Mouse (Mus musculus) midbrain, embryonic 15.5 days (tissue): ENCODE results near the gene Acat1. TPM values are rescaled to one million over a fixed set of nuclear protein-coding genes. Genes with fewer than 3 reads are reported as not detected.

ENCODE experiments used
- ATAC-seq: fragments of 200-750 bp; cut with Nextera tagmentation; replicated peaks from 2 replicates; pipeline ENCODE4 v1.8.0; 2017; ENCODE audit warnings: moderate TSS enrichment
- H3K27ac ChIP-seq: fragments of 300-500 bp; sonication (generic); 2 replicates; pipeline ENCODE4 v1.5.1; 2015; ENCODE audit warnings: mild to moderate bottlenecking, inconsistent platforms
- H3K27me3 ChIP-seq: fragments of 300-500 bp; sonication (generic); replicated peaks from 2 replicates; pipeline ENCODE4 v1.6.1; 2015; ENCODE audit warnings: inconsistent platforms
- H3K36me3 ChIP-seq: fragments of 300-500 bp; sonication (generic); replicated peaks from 2 replicates; pipeline ENCODE4 v1.6.1; 2015; ENCODE audit warnings: inconsistent platforms
- H3K4me1 ChIP-seq: fragments of 300-500 bp; sonication (generic); 2 replicates; pipeline ENCODE4 v1.6.1; 2015; ENCODE audit warnings: inconsistent platforms
- H3K4me2 ChIP-seq: fragments of 300-500 bp; sonication (generic); 2 replicates; pipeline ENCODE4 v1.6.1; 2015; ENCODE audit warnings: inconsistent platforms, mild to moderate bottlenecking, moderate library complexity
- H3K4me3 ChIP-seq: fragments of 300-500 bp; sonication (generic); 2 replicates; pipeline ENCODE4 v1.5.1; 2015; ENCODE audit warnings: mild to moderate bottlenecking, inconsistent platforms
- H3K9ac ChIP-seq: fragments of 300-500 bp; sonication (generic); 2 replicates; pipeline ENCODE4 v1.6.1; 2015; ENCODE audit warnings: mild to moderate bottlenecking, inconsistent platforms
- H3K9me3 ChIP-seq: fragments of 300-500 bp; sonication (generic); 2 replicates; pipeline ENCODE4 v1.6.1; 2016; ENCODE audit warnings: inconsistent platforms
- WGBS: fragments of 180-500 bp; shearing (Covaris S2); methylation state at CpG from one replicate; pipeline ENCODE4 v1.1.7; 2015; ENCODE audit warnings: mixed read lengths; 5-methylcytosine and 5-hydroxymethylcytosine counted together
- polyA plus RNA-seq: library from polyadenylated mRNA; unstranded; fragments of >200 nt; fragmentation: Nextera tagmentation; extraction: Ambion mirVana; gene quantifications from 2 replicates; pipeline ENCODE4 v1.2.1, GENCODE M21; 2015

Acat1 gene
- 137 and 138 TPM in 2 replicates for polyA plus RNA-seq

DNA sequence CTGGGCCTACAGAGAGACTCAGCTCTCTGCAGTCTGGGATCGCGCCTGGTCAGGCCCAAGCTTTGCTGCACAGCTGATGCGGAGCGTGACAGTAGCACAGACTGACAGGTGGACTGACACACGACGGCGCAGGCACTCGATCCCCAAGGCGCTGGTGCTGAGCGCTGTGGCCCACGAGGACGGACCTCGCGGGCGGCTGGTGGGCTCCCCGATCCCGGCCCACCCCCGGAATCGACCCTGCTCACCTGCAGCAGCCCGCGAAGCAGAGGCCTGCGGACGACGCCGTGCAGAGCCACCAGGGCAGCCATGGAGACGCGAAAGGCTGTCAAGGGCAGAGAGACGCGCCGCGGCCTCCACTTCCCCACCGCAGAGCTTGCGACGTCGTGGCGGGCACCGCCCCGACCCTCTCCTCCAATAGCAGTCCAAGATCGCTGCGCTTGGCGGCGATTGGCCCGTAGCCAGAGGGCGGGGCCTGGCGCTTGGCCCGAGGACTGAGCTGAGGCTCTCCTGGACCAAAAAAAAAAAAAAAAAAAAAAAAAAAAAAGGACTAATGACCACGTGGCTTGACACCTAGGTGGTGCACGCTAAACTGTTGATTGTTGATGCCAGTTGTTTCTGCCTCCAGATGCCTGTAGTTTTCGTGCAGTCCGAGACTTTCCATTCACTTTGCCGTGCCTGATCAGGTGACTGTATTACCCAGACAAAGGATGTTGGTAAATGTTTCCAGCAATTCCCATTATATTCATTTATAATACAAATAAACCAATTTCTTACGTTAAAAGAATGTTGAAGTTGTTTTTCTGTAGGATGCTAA lies at the start of gene Acat1:
TSS of gene Acat1 (minus strand) at position 415 of the 814 bp plus-strand sequence.
- no peaks in the 10 kb centered on the region for H3K9me3 ChIP-seq
- peaks cover 18% of the 10 kb centered on the region for H3K4me1 ChIP-seq
- peak within 1 kb of the TSS; percentile 92 for H3K9ac ChIP-seq
- H3K4me3 ChIP-seq = peak within 1 kb of the TSS; percentile 95
- WGBS = 3% methylated on average over 52 of the region's 52 CpGs
- no peaks in the 10 kb centered on the region for H3K36me3 ChIP-seq
- no peaks in the 10 kb centered on the region for H3K27me3 ChIP-seq
- peak within 1 kb of the TSS; percentile 84 for H3K27ac ChIP-seq
- H3K4me2 ChIP-seq = peak within 1 kb of the TSS; percentile 90
- ATAC-seq = peak; percentile 99

DNA sequence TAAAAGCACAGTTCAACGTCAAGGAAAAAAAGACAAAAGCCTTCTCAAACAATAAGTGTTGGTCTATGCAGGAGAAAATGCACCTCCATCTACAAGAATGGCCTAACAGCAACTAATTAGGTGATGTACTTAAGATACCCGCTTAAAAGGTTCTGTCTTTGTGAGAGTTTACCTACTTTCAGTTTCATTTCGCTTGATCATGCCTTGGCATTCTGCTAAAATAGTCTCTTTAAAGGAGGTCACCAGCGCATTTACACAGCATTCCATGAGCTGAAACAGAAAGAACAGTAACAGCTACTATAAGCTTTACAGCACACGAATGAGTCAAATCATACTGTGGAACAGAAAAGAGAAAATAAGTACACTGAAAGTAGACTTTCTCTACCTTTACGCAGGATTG lies 24.6 kb upstream of the Acat1 start:
- Histone ChIP-seq H3K9me3 (no peaks in the 10 kb centered on the region), H3K9ac (no peak overlapping the region), H3K27ac (no peak overlapping the region), H3K4me1 (no peaks in the 10 kb centered on the region), H3K4me2 (no peak overlapping the region), H3K36me3 (peaks cover 25% of the 10 kb centered on the region), H3K27me3 (no peaks in the 10 kb centered on the region), H3K4me3 (no peak overlapping the region)
- no peak for ATAC-seq
- 93% methylated on average over 6 of the region's 6 CpGs for WGBS

DNA sequence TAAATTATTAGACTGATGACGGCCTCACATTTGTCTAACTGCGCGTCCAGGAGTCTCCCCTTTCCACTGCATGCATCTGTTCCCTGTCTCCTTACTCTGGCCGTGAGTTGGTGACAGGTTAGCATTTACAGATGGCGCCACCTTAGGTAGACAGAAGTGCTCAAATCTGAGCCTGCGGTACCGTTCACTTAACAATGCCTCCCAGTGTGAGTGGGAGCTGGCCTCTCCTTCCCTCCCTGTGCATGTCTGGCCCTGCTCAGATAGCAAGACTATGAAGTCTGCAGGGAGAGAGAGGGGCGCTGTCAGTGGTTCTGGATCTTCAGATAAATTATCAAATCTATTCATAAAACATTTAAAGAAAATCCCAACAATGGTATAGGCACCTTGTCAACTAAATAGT lies 5.1 kb upstream of the Acat1 start:
- Histone ChIP-seq H3K9ac (no peak overlapping the region), H3K27ac (no peak overlapping the region), H3K4me2 (no peak overlapping the region), H3K4me3 (no peak overlapping the region), H3K36me3 (peaks cover 13% of the 10 kb centered on the region; the same call in 1 of the 2 replicates), H3K9me3 (no peaks in the 10 kb centered on the region), H3K27me3 (no peaks in the 10 kb centered on the region), H3K4me1 (no peaks in the 10 kb centered on the region)
- 92% methylated on average over 8 of the region's 8 CpGs for whole genome bisulfite sequencing
- no peak for ATAC-seq

DNA sequence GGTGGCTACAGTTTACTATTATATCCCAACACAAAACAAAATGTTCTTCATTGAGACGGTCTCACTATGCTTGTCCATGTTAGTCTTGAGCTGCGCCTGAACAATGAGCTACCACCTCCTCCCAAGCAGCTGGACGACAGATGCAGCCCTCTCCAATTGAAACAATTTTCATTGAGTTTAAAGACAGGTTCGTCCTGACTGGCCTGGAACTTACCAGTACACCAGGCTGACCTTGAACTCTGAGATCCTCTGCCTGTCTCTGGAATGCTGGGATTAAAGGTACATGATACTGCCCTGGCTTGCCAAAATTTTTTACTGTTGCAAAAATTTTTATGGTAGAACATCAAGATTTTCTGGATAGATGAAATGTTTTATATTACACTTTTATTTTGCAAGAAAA lies 4.1 kb upstream of the Acat1 start:
- 85% methylated on average over 4 of the region's 4 CpGs for WGBS
- Histone ChIP-seq H3K9ac (no peak overlapping the region), H3K4me2 (no peak overlapping the region), H3K4me3 (no peak overlapping the region), H3K27me3 (no peaks in the 10 kb centered on the region), H3K36me3 (peaks cover 10% of the 10 kb centered on the region; the same call in 1 of the 2 replicates), H3K27ac (no peak overlapping the region), H3K4me1 (peaks cover 7% of the 10 kb centered on the region), H3K9me3 (no peaks in the 10 kb centered on the region)
- ATAC-seq = no peak

DNA sequence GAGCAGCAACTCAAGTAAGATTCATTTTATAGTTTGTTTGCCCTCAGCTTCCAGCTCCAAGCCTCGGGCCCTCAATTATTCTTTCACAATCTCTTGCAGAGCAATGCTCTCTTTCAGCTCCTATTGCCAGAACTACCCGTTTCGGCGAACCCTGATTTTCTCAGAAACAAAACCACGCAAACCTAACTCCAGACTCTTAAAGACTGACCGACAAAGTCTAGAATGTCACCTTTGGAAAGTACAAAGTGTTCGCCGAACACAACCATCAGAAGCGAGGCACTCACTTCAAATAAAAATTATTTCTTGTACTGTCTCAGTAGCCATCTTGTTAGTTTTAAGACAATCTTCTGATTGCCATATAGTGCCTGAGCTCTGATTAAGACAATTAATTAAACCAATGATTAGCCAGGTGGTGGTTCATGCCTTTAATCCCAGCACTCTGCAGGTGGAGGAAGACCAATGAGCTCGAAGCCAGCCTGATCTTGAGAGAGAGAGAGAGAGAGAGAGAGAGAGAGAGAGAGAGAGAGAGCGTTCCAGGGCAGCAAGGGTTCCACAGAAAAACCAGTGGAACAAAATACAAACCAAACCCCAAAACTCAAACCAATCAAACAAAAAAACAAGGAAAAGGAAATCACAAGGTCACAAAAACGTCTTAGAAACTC lies 745 bp downstream of the Acat1 start:
- peak overlapping the region; percentile 84 for H3K27ac ChIP-seq

DNA sequence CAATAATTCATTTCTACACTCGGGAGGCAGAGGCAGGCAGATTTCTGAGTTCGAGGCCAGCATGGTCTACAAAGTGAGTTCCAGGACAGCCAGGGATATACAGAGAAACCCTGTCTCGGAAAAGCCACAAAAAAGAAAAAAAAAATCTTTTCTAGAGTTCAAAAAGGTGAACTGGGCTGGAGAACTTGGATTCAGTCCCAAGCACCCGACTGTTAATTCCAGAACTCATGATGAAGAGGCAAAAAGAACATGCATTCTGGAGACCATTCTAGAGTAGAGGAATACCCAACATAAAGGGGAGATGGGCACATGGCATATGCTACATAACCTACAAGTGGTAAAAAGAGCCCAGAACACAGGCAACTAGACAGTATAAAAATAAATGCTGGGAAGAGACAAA lies 2.4 kb downstream of the Acat1 start:
- Histone ChIP-seq H3K9ac (no peak overlapping the region), H3K27me3 (no peaks in the 10 kb centered on the region), H3K27ac (no peak overlapping the region), H3K4me3 (no peak overlapping the region), H3K36me3 (no peaks in the 10 kb centered on the region), H3K4me1 (peaks cover 18% of the 10 kb centered on the region), H3K4me2 (no peak overlapping the region), H3K9me3 (no peaks in the 10 kb centered on the region)
- 92% methylated on average over 4 of the region's 4 CpGs for WGBS
- no peak for ATAC-seq

More for the DNA sequence above, 745 bp downstream of the Acat1 start:
- Histone ChIP-seq H3K4me2 (peak overlapping the region; percentile 90), H3K4me1 (peaks cover 18% of the 10 kb centered on the region), H3K9me3 (no peaks in the 10 kb centered on the region), H3K27me3 (no peaks in the 10 kb centered on the region), H3K9ac (peak overlapping the region; percentile 92), H3K36me3 (no peaks in the 10 kb centered on the region), H3K4me3 (peak overlapping the region; percentile 95)
- WGBS = 75% methylated on average over 12 of the region's 12 CpGs
- peak; percentile 51 for ATAC-seq

DNA sequence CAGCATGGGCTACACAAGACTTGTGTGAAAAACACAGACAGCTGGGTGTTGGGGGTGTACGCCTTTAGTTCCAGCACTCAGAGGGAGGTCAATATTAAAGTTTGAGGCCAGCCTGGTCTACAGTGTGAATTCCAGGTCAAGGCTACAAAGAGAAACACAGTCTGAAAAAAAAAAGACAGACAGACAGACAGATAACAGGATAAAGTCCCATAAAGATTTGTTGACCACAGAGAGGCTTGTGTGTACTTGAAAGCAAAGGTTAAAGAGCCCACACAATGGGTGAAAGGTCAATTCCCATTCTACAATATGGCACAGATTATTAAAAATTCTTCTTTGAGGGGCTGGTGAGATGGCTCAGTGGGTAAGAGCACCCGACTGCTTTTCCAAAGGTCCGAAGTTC lies 3.0 kb downstream of the Acat1 start:
- Histone ChIP-seq H3K4me1 (peaks cover 18% of the 10 kb centered on the region), H3K27me3 (no peaks in the 10 kb centered on the region), H3K4me3 (no peak overlapping the region), H3K36me3 (no peaks in the 10 kb centered on the region), H3K9me3 (no peaks in the 10 kb centered on the region), H3K4me2 (no peak overlapping the region), H3K27ac (no peak overlapping the region), H3K9ac (no peak overlapping the region)
- WGBS = 92% methylated on average over 3 of the region's 3 CpGs
- ATAC-seq = no peak

DNA sequence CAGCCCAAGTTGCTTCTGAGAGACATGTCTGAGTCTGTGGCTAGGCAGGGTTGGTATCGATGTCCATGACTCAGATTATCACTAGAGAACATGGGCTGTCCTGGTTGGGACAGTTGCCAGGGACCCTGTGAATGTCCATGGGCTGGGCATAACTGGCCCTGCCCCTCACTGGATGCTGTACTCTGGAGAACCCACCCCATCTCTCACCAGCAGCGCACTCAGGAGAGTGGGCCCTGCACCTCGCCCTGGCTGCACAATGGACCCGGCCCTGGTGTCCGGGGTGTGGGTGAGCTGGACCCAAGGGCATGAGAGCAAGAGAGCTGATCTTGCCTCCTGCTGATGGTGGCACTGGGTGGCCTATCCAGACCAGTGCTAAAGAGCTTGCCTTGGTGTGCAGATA lies 5.2 kb downstream of the Acat1 start:
- WGBS = 95% methylated on average over 5 of the region's 5 CpGs
- no peaks in the 10 kb centered on the region for H3K36me3 ChIP-seq
- H3K27me3 ChIP-seq = no peaks in the 10 kb centered on the region
- no peak overlapping the region for H3K9ac ChIP-seq
- H3K4me1 ChIP-seq = peaks cover 18% of the 10 kb centered on the region
- no peak overlapping the region for H3K4me3 ChIP-seq
- no peaks in the 10 kb centered on the region for H3K9me3 ChIP-seq
- ATAC-seq = no peak
- no peak overlapping the region for H3K4me2 ChIP-seq
- H3K27ac ChIP-seq = no peak overlapping the region

DNA sequence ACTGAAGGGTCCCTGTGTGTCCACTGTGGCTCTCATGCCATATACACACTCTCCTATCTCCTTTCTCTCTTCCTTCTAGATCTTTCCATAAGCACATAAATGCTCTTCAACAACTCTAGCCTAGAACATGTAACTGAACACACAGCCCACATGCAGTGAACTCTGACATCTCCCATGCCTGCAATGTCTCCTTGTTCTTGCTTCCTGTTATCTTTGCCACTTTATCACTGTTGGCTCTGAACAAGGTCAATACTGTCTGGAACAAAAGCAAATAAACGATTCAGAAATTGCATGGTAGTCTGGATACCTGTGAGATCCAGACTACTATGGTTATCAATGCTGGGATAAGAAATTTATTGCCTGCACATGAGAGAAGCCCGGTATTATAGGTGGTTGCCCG lies 6.3 kb downstream of the Acat1 start:
- no peak for ATAC-seq
- H3K27me3 ChIP-seq = no peaks in the 10 kb centered on the region
- H3K36me3 ChIP-seq = no peaks in the 10 kb centered on the region
- H3K4me3 ChIP-seq = no peak overlapping the region
- WGBS = 85% methylated on average over 3 of the region's 3 CpGs
- no peaks in the 10 kb centered on the region for H3K9me3 ChIP-seq
- peaks cover 7% of the 10 kb centered on the region for H3K4me1 ChIP-seq
- H3K4me2 ChIP-seq = no peak overlapping the region
- no peak overlapping the region for H3K9ac ChIP-seq
- no peak overlapping the region for H3K27ac ChIP-seq

DNA sequence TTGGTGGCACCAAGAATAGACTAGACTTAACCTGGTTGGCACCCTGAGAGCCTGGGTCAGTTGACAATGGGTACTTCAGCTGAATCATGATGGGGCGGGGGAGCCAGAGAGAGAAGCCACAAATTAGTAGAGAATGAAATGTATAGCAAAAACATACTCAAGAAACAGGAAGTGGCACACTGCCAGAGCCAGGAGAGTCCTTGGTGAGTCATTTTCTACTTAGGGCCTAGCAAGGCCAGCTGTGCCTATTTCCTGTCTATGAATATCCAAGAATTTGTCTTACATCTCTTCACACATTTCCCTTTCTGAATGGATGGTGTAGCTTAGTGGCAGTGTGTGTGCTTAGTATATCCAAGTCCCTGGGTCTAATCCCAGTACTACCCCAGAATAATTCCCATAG lies 6.8 kb downstream of the Acat1 start:
- peaks cover 3% of the 10 kb centered on the region; the same call in 1 of the 2 replicates for H3K4me1 ChIP-seq
- no peaks in the 10 kb centered on the region for H3K36me3 ChIP-seq
- H3K9ac ChIP-seq = no peak overlapping the region
- WGBS = 80% methylated on average over 1 of the region's 1 CpGs
- no peaks in the 10 kb centered on the region for H3K9me3 ChIP-seq
- ATAC-seq = no peak
- no peak overlapping the region for H3K4me3 ChIP-seq
- H3K27me3 ChIP-seq = no peaks in the 10 kb centered on the region
- no peak overlapping the region for H3K4me2 ChIP-seq
- no peak overlapping the region for H3K27ac ChIP-seq

DNA sequence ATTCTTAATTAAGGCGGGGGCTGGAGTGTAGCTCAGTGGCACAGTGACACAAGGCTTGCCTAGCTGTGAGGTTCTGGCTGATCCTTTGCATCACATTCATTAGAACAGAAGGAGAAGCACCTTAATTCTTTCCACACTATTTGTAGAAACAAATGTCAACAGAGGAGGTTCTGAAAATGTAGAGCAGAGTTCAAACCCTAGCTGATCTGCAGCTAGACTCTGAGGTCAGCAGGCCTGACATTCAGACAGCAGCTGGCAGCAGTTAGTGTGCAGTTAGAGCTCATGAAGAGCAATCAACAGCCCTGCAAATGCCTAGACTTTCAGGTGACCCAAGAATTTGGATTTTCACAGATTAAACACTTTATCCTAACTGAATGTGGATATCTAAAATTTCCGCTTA lies 8.6 kb downstream of the Acat1 start:
- H3K36me3 ChIP-seq = no peaks in the 10 kb centered on the region
- H3K4me2 ChIP-seq = no peak overlapping the region
- H3K27me3 ChIP-seq = no peaks in the 10 kb centered on the region
- no peak overlapping the region for H3K9ac ChIP-seq
- H3K4me3 ChIP-seq = no peak overlapping the region
- H3K9me3 ChIP-seq = no peaks in the 10 kb centered on the region
- ATAC-seq = no peak
- WGBS = 96% methylated on average over 2 of the region's 2 CpGs
- no peak overlapping the region for H3K27ac ChIP-seq
- H3K4me1 ChIP-seq = no peaks in the 10 kb centered on the region

DNA sequence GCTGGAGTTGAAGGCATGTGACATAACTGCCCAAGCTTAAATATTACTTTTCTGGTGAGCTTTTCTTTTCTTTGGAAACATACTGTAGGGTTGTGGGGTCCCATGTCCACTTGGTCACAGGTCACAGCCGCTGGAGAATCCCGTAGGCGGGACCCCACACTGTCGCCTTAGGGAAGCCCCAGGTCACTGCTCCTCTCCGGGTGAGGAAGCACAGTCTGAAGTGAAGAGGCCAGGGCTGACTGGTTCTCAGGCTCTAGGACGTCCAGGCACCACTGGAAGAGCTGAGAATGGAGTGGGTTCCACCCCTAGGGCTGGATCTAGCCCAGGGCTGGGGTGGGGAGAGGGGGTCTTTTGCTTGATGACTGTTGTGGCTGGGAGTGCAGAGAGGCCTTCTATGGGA lies 11.6 kb downstream of the Acat1 start:
- Histone ChIP-seq H3K4me2 (no peak overlapping the region), H3K9ac (no peak overlapping the region), H3K27me3 (no peaks in the 10 kb centered on the region), H3K9me3 (no peaks in the 10 kb centered on the region), H3K27ac (no peak overlapping the region), H3K4me3 (no peak overlapping the region), H3K4me1 (no peaks in the 10 kb centered on the region), H3K36me3 (peaks cover 8% of the 10 kb centered on the region; the same call in 1 of the 2 replicates)
- no peak for ATAC-seq
- WGBS = 76% methylated on average over 6 of the region's 6 CpGs
